Mouse (Mus musculus): ENCODE measurements around the gene Ciita.

The Ciita gene

GRCm38 (mm10) chr16:10520908-10521614 lies 41.2 kb downstream of the Ciita start:
- DNase-seq (ENCODE audit: low spot score): no peak

GRCm38 (mm10) chr16:10522811-10523210 lies 43.0 kb downstream of the Ciita start:
- DNase-seq (ENCODE audit: low spot score): no peak

GRCm38 (mm10) chr16:10523650-10524049 lies 43.8 kb downstream of the Ciita start:
- DNase-seq (ENCODE audit: low spot score): no peak

- no peak for DNase-seq (ENCODE audit: low spot score)
Observed at GRCm38 (mm10) chr16:10524866-10525609, 45.2 kb downstream of the Ciita start.

- DNase-seq (ENCODE audit: low spot score): no peak
Observed at GRCm38 (mm10) chr16:10525610-10525980, 45.7 kb downstream of the Ciita start.

GRCm38 (mm10) chr16:10527046-10527644 lies 47.3 kb downstream of the Ciita start:
- DNase-seq (ENCODE audit: low spot score): no peak

GRCm38 (mm10) chr16:10528382-10528781 lies 48.5 kb downstream of the Ciita start:
- DNase-seq (ENCODE audit: low spot score): no peak

GRCm38 (mm10) chr16:10530179-10530578 lies 50.3 kb downstream of the Ciita start:
- no peak for DNase-seq (ENCODE audit: low spot score)

- DNase-seq (ENCODE audit: low spot score): no peak
Observed at GRCm38 (mm10) chr16:10533781-10534180, 53.9 kb downstream of the Ciita start.

- no peak for DNase-seq (ENCODE audit: low spot score)
Observed at GRCm38 (mm10) chr16:10534567-10534966, 54.7 kb downstream of the Ciita start.

- DNase-seq (ENCODE audit: low spot score): no peak
Observed at GRCm38 (mm10) chr16:10536323-10536722, 56.5 kb downstream of the Ciita start.

GRCm38 (mm10) chr16:10536961-10537360 lies 57.1 kb downstream of the Ciita start:
- no peak for DNase-seq (ENCODE audit: low spot score)

- DNase-seq (ENCODE audit: low spot score): no peak
Observed at GRCm38 (mm10) chr16:10540763-10541597, 61.1 kb downstream of the Ciita start.

- no peak for DNase-seq (ENCODE audit: low spot score)
Observed at GRCm38 (mm10) chr16:10541598-10541930, 61.7 kb downstream of the Ciita start.

GRCm38 (mm10) chr16:10542266-10542665 lies 62.4 kb downstream of the Ciita start:
- DNase-seq (ENCODE audit: low spot score): no peak

GRCm38 (mm10) chr16:10542698-10543365 lies 63.0 kb downstream of the Ciita start, which contains the start of gene Dexi:
Dexi (minus strand) TSS chr16:10543054.
- peak; percentile 97 for DNase-seq (ENCODE audit: low spot score)

- DNase-seq (ENCODE audit: low spot score): peak; percentile 94
Observed at GRCm38 (mm10) chr16:10544995-10545622, 65.2 kb downstream of the Ciita start, which contains the start of gene Clec16a. Clec16a (plus strand) TSS chr16:10545339.

GRCm38 (mm10) chr16:10546865-10547264 lies 67.0 kb downstream of the Ciita start:
- no peak for DNase-seq (ENCODE audit: low spot score)

GRCm38 (mm10) chr16:10548938-10549337 lies 69.1 kb downstream of the Ciita start:
- no peak for DNase-seq (ENCODE audit: low spot score)

GRCm38 (mm10) chr16:10549600-10549999 lies 69.7 kb downstream of the Ciita start:
- no peak for DNase-seq (ENCODE audit: low spot score)

- no peak for DNase-seq (ENCODE audit: low spot score)
Observed at GRCm38 (mm10) chr16:10551592-10551991, 71.7 kb downstream of the Ciita start.

Data from ovary, adult 18-20 months (tissue).